Mouse (Mus musculus) megakaryocyte, embryonic 14.5 days (primary cell): ENCODE data around the gene Gnas.

ENCODE experiments used
- FLI1 ChIP-seq: IDR thresholded peaks from 2 replicates; pipeline ENCODE4 v1.6.1; 2012; ENCODE audit warnings: low read length, inconsistent platforms, mixed read lengths
- GATA1 ChIP-seq: IDR thresholded peaks from 3 replicates; pipeline ENCODE4 v1.6.1; 2012; ENCODE audit warnings: mixed read lengths, low read length, inconsistent platforms, borderline replicate concordance

DNA sequence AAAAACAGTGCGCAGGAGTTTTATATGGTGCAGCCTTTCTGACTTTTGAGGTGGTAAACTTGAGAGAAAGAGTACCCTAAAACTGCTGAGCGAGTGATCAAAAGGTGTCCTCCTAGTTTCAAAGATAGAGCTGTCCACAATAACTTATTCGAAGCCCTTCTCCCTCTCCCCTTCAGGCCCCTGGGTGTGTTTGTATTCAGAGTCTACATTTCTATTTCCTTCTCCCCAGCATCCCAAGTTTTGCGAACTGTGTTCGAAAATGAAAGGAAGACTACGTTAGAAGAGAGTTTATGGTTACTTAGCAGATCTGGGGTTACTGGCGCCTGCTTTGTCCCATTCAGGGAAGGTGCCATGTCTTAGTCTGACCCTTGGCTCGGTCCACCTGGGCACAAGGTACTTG is 42.4 kb downstream of the Gnas start:
- TF ChIP-seq GATA1, result no peak
- no peak for TF ChIP-seq FLI1
